Mouse (Mus musculus) E14TG2a.4 (cell line): ENCODE measurements around the gene Slc35a3.

Experiments used
- H3K27me3 ChIP-seq: 2 replicates; pipeline ENCODE4 v1.6.1; 2014; ENCODE audit warnings: low read length, control low read depth; ENCODE audit not compliant: insufficient read depth
- H3K36me3 ChIP-seq: 2 replicates; pipeline ENCODE4 v1.6.1; 2014; ENCODE audit warnings: low read length, control low read depth; ENCODE audit not compliant: insufficient read depth
- H3K4me1 ChIP-seq: replicated peaks from 2 replicates; pipeline ENCODE4 v1.6.1; 2014; ENCODE audit warnings: low read depth, low read length, control low read depth
- H3K4me3 ChIP-seq: replicated peaks from 2 replicates; pipeline ENCODE4 v1.5.1; 2014; ENCODE audit warnings: mild to moderate bottlenecking, low read length
- H3K9me3 ChIP-seq: 2 replicates; pipeline ENCODE4 v1.6.1; 2014; ENCODE audit warnings: low read length, control low read depth
- CTCF ChIP-seq: conservative IDR thresholded peaks from 2 replicates; pipeline ENCODE4 v1.5.1; 2014; ENCODE audit warnings: low read length
- NANOG ChIP-seq: IDR thresholded peaks from 2 replicates; pipeline ENCODE4 v1.6.1; 2014; ENCODE audit warnings: borderline replicate concordance, low read length, mixed read lengths
- POU5F1 ChIP-seq: IDR thresholded peaks from 2 replicates; pipeline ENCODE4 v1.6.1; 2014; ENCODE audit warnings: low read length, borderline replicate concordance

Gene Slc35a3

DNA sequence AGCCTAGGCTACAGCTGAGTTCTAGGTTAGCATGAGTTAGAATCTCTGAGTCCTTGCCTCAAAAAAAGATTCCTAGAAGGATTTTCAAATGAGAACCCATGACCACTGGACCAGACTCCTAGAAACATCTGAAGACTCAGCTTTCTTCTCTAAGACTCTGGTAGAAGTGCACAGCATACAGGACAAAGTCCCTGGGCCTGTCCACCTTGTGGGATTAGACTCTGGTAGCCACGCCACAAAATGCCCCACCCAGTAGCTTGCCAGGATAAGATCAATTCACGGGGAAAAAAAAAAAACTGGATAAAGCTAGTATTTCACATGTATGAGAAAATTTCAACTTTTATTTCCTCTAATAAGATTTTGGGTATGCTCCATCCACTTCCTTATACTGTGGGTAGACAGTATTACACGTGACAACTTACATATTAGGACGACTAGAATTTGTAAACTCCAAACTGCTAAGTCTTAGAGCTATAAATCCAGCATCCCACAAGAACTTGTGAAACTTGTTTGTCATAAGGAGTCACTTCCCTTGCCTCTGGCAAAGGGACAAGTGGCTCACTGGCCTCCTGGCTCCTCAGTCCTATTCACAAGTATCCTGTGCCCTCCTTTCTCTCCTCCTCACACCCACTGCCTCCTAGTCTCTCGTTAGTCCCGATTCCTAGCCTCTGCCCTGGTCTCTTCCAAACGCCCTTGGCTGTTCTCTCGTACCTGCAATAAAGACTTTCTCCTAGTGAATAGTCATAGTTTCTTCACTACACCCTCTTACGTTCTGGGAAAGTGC lies 74.7 kb downstream of the Slc35a3 start:
- no peaks in the 10 kb centered on the region for H3K27me3 ChIP-seq
- H3K9me3 ChIP-seq: no peaks in the 10 kb centered on the region
- H3K4me3 ChIP-seq: no peak overlapping the region
- H3K4me1 ChIP-seq: peaks cover 76% of the 10 kb centered on the region
- peaks cover 100% of the 10 kb centered on the region for H3K36me3 ChIP-seq
- no peak for TF ChIP-seq NANOG
- no peak for TF ChIP-seq POU5F1
- TF ChIP-seq CTCF: no peak

DNA sequence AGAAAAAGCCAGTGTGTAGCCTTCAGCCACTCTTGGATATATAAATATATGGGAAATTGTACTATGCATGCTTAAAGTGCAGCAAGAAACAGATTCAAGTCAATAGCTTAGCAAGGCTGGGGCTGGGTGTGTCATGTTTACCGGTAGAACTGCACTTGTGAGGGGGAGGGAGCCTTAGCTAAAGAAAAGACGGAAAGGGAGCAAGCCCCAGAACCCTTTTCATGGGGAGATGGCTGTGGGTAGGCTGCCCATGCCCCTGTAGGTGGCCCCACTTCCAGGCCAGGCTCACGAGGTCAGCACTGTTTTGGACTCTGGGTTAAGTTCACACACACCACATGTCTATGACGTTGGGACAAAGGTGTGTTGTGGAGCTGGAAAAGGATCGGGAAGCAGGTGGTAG lies 76.8 kb downstream of the Slc35a3 start:
- H3K27me3 ChIP-seq: no peaks in the 10 kb centered on the region
- H3K36me3 ChIP-seq: peaks cover 97% of the 10 kb centered on the region
- no peak overlapping the region for H3K4me3 ChIP-seq
- TF ChIP-seq POU5F1: no peak
- no peak for TF ChIP-seq CTCF
- no peak for TF ChIP-seq NANOG
- H3K9me3 ChIP-seq: no peaks in the 10 kb centered on the region
- peaks cover 56% of the 10 kb centered on the region for H3K4me1 ChIP-seq

DNA sequence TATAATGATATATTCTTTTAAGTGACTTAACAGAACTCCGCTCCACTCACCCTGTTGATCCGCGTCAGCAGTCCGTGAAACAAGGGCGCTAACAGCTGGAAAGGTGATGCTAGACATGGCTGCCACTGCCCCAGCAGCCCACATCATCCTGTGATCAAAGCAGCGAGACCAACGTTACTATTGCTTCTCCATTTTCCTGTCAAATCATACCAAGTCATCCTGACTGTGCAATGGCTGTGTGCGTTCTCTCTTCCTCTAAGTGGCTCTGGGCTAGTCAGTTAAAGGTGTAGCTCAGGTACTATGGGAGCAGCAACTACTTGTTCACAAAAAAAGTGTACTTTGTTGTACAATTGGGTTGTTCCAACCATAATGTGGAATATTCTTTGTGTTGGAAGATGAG lies 77.8 kb downstream of the Slc35a3 start:
- Histone ChIP-seq H3K9me3 (no peaks in the 10 kb centered on the region), H3K4me1 (peaks cover 48% of the 10 kb centered on the region), H3K4me3 (no peak overlapping the region), H3K36me3 (peaks cover 96% of the 10 kb centered on the region), H3K27me3 (no peaks in the 10 kb centered on the region)
- TF ChIP-seq CTCF (no peak), POU5F1 (no peak), NANOG (no peak)

DNA sequence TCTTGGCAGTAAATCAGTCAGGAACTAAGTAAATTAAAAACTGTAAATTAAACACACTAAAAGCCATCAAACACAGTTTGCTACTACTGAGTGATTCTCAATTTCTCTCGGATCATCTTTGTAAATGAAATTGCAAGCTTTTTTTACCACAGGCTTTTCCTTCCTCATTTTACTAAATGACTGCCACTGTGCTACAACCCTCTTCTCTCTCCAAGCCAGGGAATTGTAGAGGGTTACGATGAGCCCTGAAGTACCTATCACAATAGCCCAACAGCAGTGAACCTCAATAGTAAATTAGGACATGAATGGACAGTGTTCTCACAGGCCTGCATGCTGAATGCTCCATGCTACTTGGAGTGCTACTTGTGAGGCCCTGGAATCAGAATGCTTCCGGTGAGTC lies 78.5 kb downstream of the Slc35a3 start:
- H3K27me3 ChIP-seq: no peaks in the 10 kb centered on the region
- TF ChIP-seq POU5F1: no peak
- no peak for TF ChIP-seq NANOG
- no peak for TF ChIP-seq CTCF

DNA sequence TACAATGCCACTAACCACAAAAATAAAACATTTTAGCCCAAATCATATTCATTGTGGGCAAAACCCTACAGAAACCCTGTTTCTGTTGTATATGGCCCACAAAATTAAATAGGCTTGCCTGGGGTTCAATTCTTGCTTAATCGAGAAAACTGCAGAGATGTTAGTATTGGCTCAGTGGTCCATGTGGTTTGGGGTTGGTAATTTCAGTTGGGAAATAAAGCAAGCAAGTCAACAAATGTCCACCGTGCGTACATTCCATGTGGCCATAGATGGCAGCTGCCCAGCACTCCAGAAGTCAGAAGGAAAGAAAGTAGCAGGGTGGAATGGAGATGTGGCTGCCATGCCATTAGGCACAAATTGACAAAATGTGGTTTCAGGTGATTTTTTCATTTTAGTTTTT lies 79.7 kb downstream of the Slc35a3 start:
- TF ChIP-seq CTCF: 0 out of 2 replicates have a peak, but pooled peaks have one; percentile 1
- no peak for TF ChIP-seq NANOG
- H3K9me3 ChIP-seq: no peaks in the 10 kb centered on the region
- no peak overlapping the region for H3K4me3 ChIP-seq
- H3K27me3 ChIP-seq: no peaks in the 10 kb centered on the region
- H3K36me3 ChIP-seq: peaks cover 93% of the 10 kb centered on the region
- peaks cover 30% of the 10 kb centered on the region for H3K4me1 ChIP-seq

More for the DNA sequence above, 78.5 kb downstream of the Slc35a3 start:
- H3K36me3 ChIP-seq: peaks cover 93% of the 10 kb centered on the region
- H3K9me3 ChIP-seq: no peaks in the 10 kb centered on the region
- H3K4me1 ChIP-seq: peaks cover 42% of the 10 kb centered on the region
- H3K4me3 ChIP-seq: no peak overlapping the region

DNA sequence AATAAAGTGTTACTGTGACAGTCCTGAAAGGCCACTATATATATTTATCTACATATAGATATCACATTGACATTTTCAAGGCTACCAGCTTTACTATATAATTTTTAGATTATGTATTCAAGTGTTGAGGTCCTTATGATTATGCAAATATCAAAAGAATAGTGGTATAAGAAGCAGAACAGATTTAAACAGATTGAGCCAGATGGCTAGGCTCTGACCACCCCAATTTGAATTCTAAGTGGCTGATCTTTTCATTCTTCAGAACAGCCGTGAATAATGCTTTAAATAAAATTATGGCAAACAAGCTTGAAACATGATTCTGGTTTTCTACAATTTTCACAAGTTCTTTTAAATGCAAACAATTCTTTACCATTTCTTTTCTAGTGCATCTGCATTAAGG lies 81.2 kb downstream of the Slc35a3 start:
- TF ChIP-seq POU5F1: no peak
- no peak for TF ChIP-seq CTCF
- no peak for TF ChIP-seq NANOG
- peaks cover 93% of the 10 kb centered on the region for H3K36me3 ChIP-seq
- H3K27me3 ChIP-seq: no peaks in the 10 kb centered on the region
- H3K9me3 ChIP-seq: no peaks in the 10 kb centered on the region
- H3K4me1 ChIP-seq: peaks cover 17% of the 10 kb centered on the region
- H3K4me3 ChIP-seq: no peak overlapping the region

DNA sequence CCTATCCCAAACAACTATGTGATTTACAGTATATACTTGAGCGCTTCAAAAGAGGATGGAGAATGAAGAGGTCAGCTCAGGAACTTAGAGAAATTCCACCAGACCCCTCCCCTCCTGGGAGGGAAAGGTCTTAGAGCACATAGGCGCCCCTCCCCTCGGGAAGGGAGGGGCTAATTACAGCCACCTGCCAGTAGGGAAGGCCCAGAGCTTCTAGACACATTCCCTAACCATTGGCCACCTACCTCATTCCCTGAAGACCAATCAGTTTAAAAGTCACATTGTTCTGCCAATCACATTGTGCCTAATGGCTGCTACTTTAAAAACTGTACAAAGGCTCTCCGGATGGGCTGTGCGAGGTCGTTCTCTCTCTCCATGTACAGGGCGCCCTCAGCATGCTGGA lies 90.0 kb downstream of the Slc35a3 start:
- TF ChIP-seq POU5F1 (no peak), NANOG (no peak), CTCF (no peak)
- H3K9me3 ChIP-seq: no peaks in the 10 kb centered on the region
- peak overlapping the region; percentile 65 for H3K4me3 ChIP-seq
- peaks cover 43% of the 10 kb centered on the region for H3K4me1 ChIP-seq
- peaks cover 40% of the 10 kb centered on the region for H3K36me3 ChIP-seq
- no peaks in the 10 kb centered on the region for H3K27me3 ChIP-seq

DNA sequence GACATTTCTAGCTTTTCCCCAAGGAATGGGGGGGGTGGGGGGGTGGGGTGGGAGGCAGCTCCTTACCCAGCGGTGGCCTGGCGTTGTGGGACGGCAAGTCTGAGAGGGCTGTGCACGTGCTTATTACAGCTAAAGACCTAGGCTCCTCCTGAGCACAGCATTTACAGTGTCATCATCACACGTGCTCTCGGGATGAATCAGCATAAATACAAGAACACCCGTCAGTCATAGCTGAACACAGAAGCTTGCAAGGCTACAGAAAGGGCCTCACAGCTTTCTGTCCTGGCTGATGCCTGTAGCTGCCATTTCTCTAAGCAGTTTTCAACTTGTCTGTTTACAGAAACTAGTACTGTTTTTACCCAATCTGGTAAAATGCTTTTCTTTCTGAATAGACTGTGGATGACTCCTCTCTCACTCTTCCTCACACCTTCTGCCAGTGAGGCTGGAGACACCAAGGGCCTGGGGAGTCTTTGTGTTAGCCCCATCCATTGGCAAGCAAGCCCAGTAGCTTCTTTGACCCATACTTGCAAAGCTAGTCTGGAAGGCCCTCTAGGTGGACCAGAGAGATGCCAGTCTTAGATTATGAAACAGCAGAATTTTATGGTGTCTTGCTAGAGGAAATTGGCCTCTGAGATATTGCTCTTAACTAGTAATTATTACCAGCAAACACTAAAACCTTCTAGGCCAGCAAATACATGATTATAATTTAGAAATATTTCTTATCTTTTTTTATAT lies 91.8 kb downstream of the Slc35a3 start:
- H3K27me3 ChIP-seq: no peaks in the 10 kb centered on the region
- no peak overlapping the region for H3K4me3 ChIP-seq
- H3K4me1 ChIP-seq: peaks cover 43% of the 10 kb centered on the region
- no peak for TF ChIP-seq NANOG
- no peak for TF ChIP-seq CTCF
- TF ChIP-seq POU5F1: no peak
- no peaks in the 10 kb centered on the region for H3K9me3 ChIP-seq
- peaks cover 34% of the 10 kb centered on the region for H3K36me3 ChIP-seq
